Mouse (Mus musculus): ENCODE measurements around the gene Gm42674.

- no peak for TF ChIP-seq GATA1 (IDR thresholded peaks at IDR 0.05; ENCODE audit: low read length)
- TF ChIP-seq TAL1 (IDR thresholded peaks at IDR 0.05; ENCODE audit: low read length), result no peak
These were observed 39.3 kb downstream of the Gm42674 start for GRCm38 (mm10) chr3:90640981-90641380.

Measured in erythroblast, embryonic 14.5 days (primary cell).